Mouse (Mus musculus): ENCODE results near the gene Cyth2. TPM values are rescaled to one million over a fixed set of nuclear protein-coding genes. Genes with fewer than 3 reads are reported as not detected.

Cyth2 gene
- total and polyA plus RNA-seq, 2 experiments from 2014 or later, result 86.5 to 99.9 TPM

DNA sequence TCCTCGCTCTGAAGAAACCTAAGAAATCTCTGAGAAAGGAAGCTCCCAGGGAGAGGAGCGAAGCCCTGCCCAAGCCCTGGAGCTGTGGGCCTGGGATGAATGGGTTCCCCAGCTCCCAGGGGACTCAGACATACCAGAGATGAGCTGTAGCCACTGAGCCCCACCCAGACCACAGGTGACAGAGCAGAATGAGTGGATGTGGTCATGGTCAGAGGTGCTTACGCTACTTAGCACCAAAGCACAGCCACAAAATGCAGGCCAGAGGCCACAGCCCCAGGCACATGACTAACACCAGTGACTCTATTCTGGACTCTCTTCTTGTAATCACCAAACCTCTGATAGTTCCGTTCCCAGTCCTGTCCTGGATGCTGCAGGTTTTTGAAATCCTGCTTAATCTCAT, 43.3 kb downstream of the Cyth2 start:
- WGBS, result 62% methylated on average over 4 of the region's 4 CpGs
- Histone ChIP-seq H3K36me3 (replicated peaks; ENCODE audit: control insufficient read depth, insufficient read depth, low read length) (no peaks in the 10 kb centered on the region), H3K27me3 (ENCODE audit: control insufficient read depth, insufficient read depth, low read length) (peaks cover 6% of the 10 kb centered on the region; the same call in 1 of the 2 replicates), H3K4me3 (ENCODE audit: low read depth, low read length) (no peak overlapping the region), H3K4me2 (ENCODE audit: low read depth, low read length) (no peak overlapping the region), H3K9ac (replicated peaks; ENCODE audit: low read depth, low read length) (no peak overlapping the region), H3K9me3 (replicated peaks; ENCODE audit: control insufficient read depth, low read length) (no peaks in the 10 kb centered on the region), H3K4me1 (ENCODE audit: control insufficient read depth, insufficient read depth) (no peaks in the 10 kb centered on the region), H3K27ac (ENCODE audit: low read depth) (no peak overlapping the region)
- no peak for DNase-seq (ENCODE audit: low spot score)
- TF ChIP-seq EP300 (IDR thresholded peaks at IDR 0.05; ENCODE audit: low read depth), result no peak
- no peak for TF ChIP-seq CTCF (IDR thresholded peaks at IDR 0.05; ENCODE audit: low read depth)
- no peak for ATAC-seq (ENCODE audit: insufficient read depth, low read depth)

DNA sequence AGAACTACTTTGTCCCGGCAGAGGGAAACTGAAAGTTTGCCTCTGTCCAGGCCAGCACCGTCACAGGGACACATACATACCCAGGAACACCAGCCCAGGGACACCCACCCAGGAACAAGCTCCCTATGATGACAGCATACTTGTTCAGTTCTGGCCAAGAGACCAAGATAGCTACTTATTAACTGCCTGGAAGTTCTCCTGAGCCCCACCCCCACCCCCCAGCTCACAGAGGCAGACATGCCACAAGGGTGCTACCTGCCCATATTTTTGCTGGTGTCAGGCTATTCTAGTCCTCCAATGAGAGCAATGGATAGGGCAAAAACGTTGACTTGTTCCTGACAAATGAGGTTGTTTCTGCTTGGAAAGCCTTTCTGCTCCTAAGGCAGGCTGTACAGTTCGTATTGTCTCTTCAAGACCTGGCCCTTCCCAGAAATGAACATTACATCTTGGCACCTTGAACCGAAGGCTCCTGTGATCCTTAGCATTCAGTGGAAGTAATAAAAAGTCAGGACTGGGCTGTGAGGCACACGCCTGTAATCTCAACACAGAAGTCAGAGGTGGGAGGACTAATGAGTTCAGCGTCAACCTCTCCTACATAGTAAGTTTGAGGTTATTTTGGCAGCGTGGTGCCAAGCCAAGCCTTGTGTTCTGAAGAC, 43.8 kb downstream of the Cyth2 start:
- Histone ChIP-seq H3K27me3 (ENCODE audit: control insufficient read depth, insufficient read depth, low read length) (peaks cover 9% of the 10 kb centered on the region; the same call in 1 of the 2 replicates), H3K4me3 (ENCODE audit: low read depth, low read length) (no peak overlapping the region), H3K27ac (ENCODE audit: low read depth) (no peak overlapping the region), H3K4me1 (ENCODE audit: control insufficient read depth, insufficient read depth) (no peaks in the 10 kb centered on the region), H3K9me3 (replicated peaks; ENCODE audit: control insufficient read depth, low read length) (no peaks in the 10 kb centered on the region), H3K9ac (replicated peaks; ENCODE audit: low read depth, low read length) (no peak overlapping the region), H3K36me3 (replicated peaks; ENCODE audit: control insufficient read depth, insufficient read depth, low read length) (no peaks in the 10 kb centered on the region), H3K4me2 (ENCODE audit: low read depth, low read length) (no peak overlapping the region)
- DNase-seq (ENCODE audit: low spot score) (no peak), ATAC-seq (ENCODE audit: insufficient read depth, low read depth) (0 out of 2 replicates have a peak, but pooled peaks have one; percentile 20)
- WGBS, result 63% methylated on average over 8 of the region's 8 CpGs
- no peak for TF ChIP-seq CTCF (IDR thresholded peaks at IDR 0.05; ENCODE audit: low read depth)
- TF ChIP-seq EP300 (IDR thresholded peaks at IDR 0.05; ENCODE audit: low read depth), result no peak

DNA sequence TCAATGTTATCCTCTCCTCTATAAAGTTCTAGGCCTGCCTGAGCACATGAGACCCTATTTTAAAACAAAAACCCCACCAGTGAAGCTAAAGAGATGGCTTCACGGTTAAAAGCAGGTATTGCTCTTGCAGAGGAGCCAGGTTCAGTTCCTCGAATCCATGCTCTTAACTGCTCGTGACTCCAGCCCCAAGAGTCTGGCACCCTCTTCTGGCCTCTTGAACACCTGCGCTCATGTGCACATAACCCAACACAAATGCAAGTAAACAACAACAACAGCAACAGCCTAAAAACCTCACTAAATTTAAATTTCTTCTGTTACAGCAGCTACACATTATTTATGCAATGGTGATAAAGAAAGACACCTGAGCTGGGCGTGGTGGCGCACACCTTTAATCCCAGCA, 46.9 kb downstream of the Cyth2 start:
- peaks cover 5% of the 10 kb centered on the region; the same call in 1 of the 2 replicates for H3K27me3 ChIP-seq (ENCODE audit: control insufficient read depth, insufficient read depth, low read length)
- ATAC-seq (ENCODE audit: insufficient read depth, low read depth), result no peak
- H3K9ac ChIP-seq (replicated peaks; ENCODE audit: low read depth, low read length), result no peak overlapping the region
- H3K4me1 ChIP-seq (ENCODE audit: control insufficient read depth, insufficient read depth), result no peaks in the 10 kb centered on the region
- no peak overlapping the region for H3K4me2 ChIP-seq (ENCODE audit: low read depth, low read length)
- 87% methylated on average over 6 of the region's 6 CpGs for WGBS
- no peaks in the 10 kb centered on the region for H3K36me3 ChIP-seq (replicated peaks; ENCODE audit: control insufficient read depth, insufficient read depth, low read length)
- DNase-seq (ENCODE audit: low spot score), result no peak
- H3K27ac ChIP-seq (ENCODE audit: low read depth), result no peak overlapping the region
- H3K4me3 ChIP-seq (ENCODE audit: low read depth, low read length), result no peak overlapping the region
- H3K9me3 ChIP-seq (replicated peaks; ENCODE audit: control insufficient read depth, low read length), result no peaks in the 10 kb centered on the region
- TF ChIP-seq EP300 (IDR thresholded peaks at IDR 0.05; ENCODE audit: low read depth), result no peak
- no peak for TF ChIP-seq CTCF (IDR thresholded peaks at IDR 0.05; ENCODE audit: low read depth)

DNA sequence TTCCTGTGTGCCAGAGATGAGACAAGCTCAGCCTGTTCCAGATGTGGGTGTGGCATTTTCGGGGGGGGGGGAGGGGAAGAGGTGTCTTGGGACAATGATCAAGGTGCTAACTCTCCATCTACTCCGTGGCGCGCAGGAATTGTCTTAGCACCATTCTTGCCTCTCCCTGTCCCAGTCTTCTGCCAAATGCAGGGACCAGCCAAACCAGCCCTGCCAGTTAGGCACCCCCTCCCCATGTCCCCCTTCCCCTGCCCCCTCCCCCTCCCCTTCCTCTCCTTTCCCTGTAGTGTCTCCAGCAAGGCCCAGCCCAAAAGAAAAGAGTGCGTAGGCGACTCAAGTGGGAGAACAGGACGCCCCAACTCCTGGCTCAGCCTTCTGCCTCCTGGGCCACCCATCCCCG, 47.6 kb downstream of the Cyth2 start:
- H3K4me2 ChIP-seq (ENCODE audit: low read depth, low read length), result no peak overlapping the region
- ATAC-seq (ENCODE audit: insufficient read depth, low read depth), result no peak
- no peaks in the 10 kb centered on the region for H3K36me3 ChIP-seq (replicated peaks; ENCODE audit: control insufficient read depth, insufficient read depth, low read length)
- 49% methylated on average over 8 of the region's 8 CpGs for WGBS
- no peak overlapping the region for H3K9ac ChIP-seq (replicated peaks; ENCODE audit: low read depth, low read length)
- no peaks in the 10 kb centered on the region for H3K9me3 ChIP-seq (replicated peaks; ENCODE audit: control insufficient read depth, low read length)
- no peaks in the 10 kb centered on the region for H3K4me1 ChIP-seq (ENCODE audit: control insufficient read depth, insufficient read depth)
- no peak overlapping the region for H3K27ac ChIP-seq (ENCODE audit: low read depth)
- TF ChIP-seq EP300 (IDR thresholded peaks at IDR 0.05; ENCODE audit: low read depth) (no peak), CTCF (IDR thresholded peaks at IDR 0.05; ENCODE audit: low read depth) (no peak)
- peaks cover 5% of the 10 kb centered on the region; the same call in 1 of the 2 replicates for H3K27me3 ChIP-seq (ENCODE audit: control insufficient read depth, insufficient read depth, low read length)
- H3K4me3 ChIP-seq (ENCODE audit: low read depth, low read length), result no peak overlapping the region
- no peak for DNase-seq (ENCODE audit: low spot score)

DNA sequence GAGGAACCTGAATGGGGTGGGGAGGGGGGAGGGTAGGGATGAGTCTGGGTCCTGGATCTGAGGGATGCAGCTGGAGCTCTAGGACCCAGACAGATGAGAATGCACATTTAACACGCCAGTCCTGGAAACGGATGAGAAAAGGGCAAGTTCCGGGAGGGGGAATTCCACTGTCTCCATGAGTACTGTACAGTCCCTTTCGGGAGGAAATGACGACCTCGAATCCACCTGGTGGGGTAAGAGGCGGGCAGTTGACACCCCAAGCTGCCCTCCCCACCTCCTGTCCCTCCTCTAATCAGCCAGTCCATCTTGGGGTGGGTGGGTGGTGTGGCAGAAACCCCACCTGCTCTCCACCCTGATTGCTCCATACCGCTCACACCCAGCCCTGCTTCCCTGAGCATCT, 48.4 kb downstream of the Cyth2 start:
- Histone ChIP-seq H3K27me3 (ENCODE audit: control insufficient read depth, insufficient read depth, low read length) (0 out of 2 replicates have a peak, but pooled peaks cover 5% of the 10 kb centered on the region), H3K4me2 (ENCODE audit: low read depth, low read length) (no peak overlapping the region), H3K27ac (ENCODE audit: low read depth) (no peak overlapping the region), H3K4me1 (ENCODE audit: control insufficient read depth, insufficient read depth) (no peaks in the 10 kb centered on the region), H3K9me3 (replicated peaks; ENCODE audit: control insufficient read depth, low read length) (no peaks in the 10 kb centered on the region), H3K36me3 (replicated peaks; ENCODE audit: control insufficient read depth, insufficient read depth, low read length) (no peaks in the 10 kb centered on the region), H3K4me3 (ENCODE audit: low read depth, low read length) (no peak overlapping the region), H3K9ac (replicated peaks; ENCODE audit: low read depth, low read length) (no peak overlapping the region)
- 39% methylated on average over 8 of the region's 8 CpGs for WGBS
- TF ChIP-seq EP300 (IDR thresholded peaks at IDR 0.05; ENCODE audit: low read depth) (no peak), CTCF (IDR thresholded peaks at IDR 0.05; ENCODE audit: low read depth) (no peak)
- DNase-seq (ENCODE audit: low spot score), result no peak
- ATAC-seq (ENCODE audit: insufficient read depth, low read depth), result no peak

DNA sequence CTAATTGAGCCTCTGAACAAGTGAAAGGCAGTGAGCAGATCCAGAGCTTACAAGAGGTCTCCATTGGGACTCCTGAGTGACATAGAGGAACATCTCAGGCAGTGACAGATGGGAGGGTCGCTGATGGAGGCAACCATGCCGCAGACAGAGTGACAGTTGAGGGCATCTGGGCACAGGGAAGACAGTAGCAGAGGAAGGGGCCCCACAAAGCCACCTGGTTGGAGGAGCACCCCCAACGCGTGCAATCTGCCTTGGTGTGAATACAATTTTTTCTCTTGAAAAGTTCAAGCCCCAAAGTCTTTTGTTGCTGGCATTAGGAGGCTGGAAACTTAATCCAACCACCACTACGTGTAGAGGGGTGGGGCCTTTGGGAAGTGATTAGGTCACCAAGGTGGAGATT, 54.2 kb downstream of the Cyth2 start:
- Histone ChIP-seq H3K4me2 (ENCODE audit: low read depth, low read length) (no peak overlapping the region), H3K4me3 (ENCODE audit: low read depth, low read length) (no peak overlapping the region), H3K4me1 (ENCODE audit: control insufficient read depth, insufficient read depth) (no peaks in the 10 kb centered on the region), H3K9me3 (replicated peaks; ENCODE audit: control insufficient read depth, low read length) (no peaks in the 10 kb centered on the region), H3K36me3 (replicated peaks; ENCODE audit: control insufficient read depth, insufficient read depth, low read length) (no peaks in the 10 kb centered on the region), H3K27ac (ENCODE audit: low read depth) (no peak overlapping the region), H3K9ac (replicated peaks; ENCODE audit: low read depth, low read length) (no peak overlapping the region), H3K27me3 (ENCODE audit: control insufficient read depth, insufficient read depth, low read length) (peaks cover 35% of the 10 kb centered on the region)
- DNase-seq (ENCODE audit: low spot score), result no peak
- WGBS, result 59% methylated on average over 5 of the region's 5 CpGs
- ATAC-seq (ENCODE audit: insufficient read depth, low read depth), result no peak
- TF ChIP-seq CTCF (IDR thresholded peaks at IDR 0.05; ENCODE audit: low read depth), result no peak
- TF ChIP-seq EP300 (IDR thresholded peaks at IDR 0.05; ENCODE audit: low read depth), result no peak
